Mouse (Mus musculus) urinary bladder, postnatal 4 days (tissue): ENCODE measurements around the gene Raet1e.
"Not testable (repeated sequence)": the region's sequence is repeated elsewhere in the genome, so short reads cannot be mapped to it uniquely, and the experiment has no call there.

Source experiments
- DNase-seq, 2 experiments: peaks; one replicate each; pipeline ENCODE4 v3.0.0; 2021 to 2022; ENCODE audit warnings: low spot score in 2 of 2

The Raet1e gene

GRCm38 (mm10) chr10:22361415-22362352, 203.3 kb downstream of the Raet1e start:
- DNase-seq, result not testable (repeated sequence)

DNA sequence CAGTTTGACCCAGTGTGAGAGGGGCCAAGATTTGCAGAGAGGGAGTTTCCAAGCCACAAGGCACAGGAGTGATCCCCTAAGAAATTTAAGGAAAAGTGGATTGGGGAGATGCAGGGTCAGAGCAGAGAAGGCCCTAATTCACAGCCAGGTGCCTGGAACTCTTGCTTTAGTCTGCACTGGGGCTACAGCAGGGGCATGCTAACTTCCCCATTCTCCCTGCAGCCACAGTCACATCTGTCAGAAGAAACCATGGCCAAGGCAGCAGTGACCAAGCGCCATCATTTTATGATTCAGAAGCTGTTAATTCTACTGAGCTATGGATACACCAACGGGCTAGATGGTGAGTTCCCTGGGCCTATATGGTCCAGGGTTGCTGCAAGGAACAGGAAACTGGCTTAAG, 204.1 kb downstream of the Raet1e start:
- DNase-seq, result not testable (repeated sequence)

DNA sequence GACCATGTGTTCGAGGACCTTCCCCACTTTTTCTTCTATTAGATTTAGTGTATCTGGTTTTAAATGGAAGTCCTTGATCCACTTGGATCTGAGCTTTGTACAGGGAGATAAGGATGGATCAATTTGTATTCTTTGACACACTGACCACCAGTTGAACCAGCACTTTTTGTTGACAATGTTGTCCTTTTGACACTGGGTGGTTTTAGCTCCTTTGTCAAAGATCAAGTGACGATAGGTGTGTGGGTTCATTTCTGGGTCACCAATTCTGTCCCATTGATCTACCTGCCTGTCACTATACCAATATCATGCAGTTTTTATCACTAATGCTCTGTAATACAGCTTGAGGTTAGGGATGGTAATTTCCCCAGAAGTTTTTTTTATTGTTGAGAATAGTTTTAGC, 206.5 kb downstream of the Raet1e start:
- not testable (repeated sequence) for DNase-seq

- DNase-seq, result not testable (repeated sequence)
Observed at GRCm38 (mm10) chr10:22381226-22381625, 222.9 kb downstream of the Raet1e start.

DNA sequence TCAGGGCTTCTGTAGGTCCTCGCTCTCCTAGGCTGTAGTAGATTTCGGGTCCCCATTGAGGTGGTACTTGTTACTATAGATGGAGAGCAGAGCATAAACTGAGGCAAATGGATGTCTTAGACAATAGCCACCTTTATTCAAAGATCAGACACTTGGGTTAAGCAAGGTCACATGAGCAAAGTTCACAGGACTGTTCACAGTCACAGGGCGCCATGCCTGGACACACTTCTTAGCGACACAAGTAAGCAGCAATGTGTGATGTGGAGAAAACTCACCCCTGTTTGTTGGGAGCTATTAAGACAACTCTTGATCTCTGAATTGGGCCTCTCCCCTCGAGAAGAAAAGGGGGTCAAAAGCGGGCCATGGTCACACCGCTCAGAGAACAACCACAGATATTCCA, 231.8 kb downstream of the Raet1e start:
- DNase-seq, result not testable (repeated sequence)

GRCm38 (mm10) chr10:22391616-22392015, 233.2 kb downstream of the Raet1e start:
- DNase-seq, result not testable (repeated sequence)

DNA sequence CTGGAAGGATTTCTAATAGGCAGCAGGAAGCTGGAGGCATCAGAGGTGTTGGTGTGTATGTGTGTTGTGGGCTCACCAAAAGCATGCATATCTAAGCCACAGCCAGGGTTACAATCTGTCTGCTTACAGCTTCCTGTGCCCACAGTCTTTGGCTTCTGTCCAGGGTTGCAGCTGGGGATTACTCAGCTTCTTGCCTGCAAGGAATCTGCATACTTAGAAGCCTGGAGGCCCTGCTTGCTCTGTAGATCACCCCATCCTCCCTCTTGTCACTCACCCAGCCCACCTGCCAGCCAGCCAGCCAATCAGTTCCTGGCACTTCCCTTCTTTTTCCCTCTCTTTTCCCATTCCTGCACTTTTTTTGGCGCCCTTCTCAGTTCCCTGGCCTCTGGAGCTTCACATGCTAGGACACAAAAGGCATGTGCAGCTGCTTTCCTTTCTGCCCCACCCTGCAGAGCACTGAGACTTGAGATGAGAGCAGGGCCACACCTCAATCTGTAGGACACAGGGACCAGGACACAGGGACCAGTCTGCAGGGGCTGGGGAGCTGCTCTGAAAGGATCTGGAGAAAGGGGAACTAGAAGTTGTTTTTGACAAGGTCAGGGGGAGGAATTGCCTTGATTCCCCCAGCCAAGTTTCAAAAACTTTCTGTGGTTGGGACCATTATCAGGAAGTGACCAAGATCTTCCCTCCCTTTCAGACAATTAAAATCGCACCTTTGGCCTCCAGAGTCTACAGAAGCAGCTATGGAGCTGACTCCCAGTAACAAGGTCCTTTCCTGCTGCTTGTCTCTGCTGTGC, 234.9 kb downstream of the Raet1e start:
- DNase-seq, result not testable (repeated sequence)

DNA sequence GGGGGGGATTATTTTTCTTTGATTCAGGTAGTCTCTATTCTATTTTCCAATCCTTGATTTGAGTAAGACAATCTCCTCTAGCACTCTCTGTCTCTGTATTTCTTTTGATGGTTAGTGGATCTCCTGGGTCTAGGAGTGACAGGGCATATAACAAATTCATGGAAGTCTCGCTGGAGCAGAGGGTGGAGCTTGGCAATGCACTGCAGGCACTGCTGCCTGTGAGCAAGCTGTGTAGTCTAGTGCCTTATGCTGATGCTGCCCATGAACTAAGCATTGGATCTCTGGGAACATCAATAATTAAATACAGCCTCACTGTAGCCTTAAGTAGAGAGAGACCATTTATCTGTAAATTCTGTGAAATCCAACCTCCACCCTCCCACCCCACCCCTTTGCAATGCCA, 238.3 kb downstream of the Raet1e start:
- DNase-seq, result not testable (repeated sequence)

DNA sequence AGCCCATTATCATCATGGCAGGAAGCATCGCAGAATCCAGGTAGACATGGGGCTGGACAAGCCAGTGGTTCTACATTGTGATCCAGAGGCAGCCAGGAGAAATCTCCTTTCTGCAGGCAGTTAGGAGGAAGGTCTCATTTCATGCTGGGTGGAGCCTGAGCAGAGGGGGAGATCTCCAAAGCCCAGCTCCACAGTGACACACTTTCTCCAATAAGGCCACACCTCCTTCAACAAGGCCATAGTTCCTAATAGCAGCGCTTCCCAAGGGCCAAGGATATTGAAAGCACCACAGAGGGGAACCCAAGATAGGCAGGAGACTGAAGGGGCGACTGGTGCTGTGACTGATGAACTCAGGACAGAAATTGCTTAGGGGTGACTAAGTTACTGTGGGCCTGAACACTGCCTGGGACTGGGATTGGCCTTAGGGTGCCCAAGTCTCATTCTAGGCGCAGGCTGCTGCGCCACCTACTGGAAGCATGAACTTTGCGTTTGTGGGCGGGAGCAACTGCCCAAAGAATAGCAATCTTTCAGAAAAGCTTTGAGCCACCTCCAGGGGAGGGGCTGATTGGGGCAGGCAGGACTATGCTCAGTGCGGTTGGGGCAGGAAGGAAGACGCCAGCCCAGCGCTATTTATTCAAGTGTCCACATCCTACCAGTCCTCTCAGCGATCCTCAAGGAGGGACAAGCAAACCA, 244.0 kb downstream of the Raet1e start:
- peak in 1 of 2 experiments; percentile 28 for DNase-seq

DNA sequence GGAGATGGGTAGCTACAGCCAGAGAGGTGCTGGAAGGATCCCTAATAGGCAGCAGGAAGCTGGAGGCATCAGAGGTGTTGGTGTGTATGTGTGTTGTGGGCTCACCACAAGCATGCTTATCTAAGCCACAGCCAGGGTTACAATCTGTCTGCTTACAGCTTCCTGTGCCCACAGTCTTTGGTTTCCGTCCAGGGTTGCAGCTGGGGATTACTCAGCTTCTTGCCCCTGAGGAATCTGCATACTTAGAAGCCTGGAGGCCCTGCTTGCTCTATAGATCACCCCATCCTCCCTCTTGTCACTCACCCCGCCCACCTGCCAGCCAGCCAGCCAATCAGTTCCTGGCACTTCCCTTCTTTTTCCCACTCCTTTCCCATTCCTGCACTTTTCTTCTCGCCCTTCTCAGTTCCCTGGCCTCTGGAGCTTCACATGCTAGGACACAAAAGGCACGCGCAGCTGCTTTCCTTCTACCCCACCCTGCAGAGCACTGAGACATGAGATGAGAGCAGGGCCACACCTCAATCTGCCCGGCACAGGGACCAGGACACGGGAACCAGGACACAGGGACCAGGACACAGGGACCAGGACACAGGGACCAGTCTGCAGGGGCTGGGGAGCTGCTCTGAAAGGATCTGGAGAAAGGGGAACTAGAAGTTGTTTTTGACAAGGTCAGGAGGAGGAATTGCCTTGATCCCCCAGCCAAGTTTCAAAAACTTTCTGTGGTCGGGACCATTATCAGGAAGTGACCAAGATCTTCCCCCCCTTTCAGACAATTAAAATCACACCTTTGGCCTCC, 255.5 kb downstream of the Raet1e start:
- DNase-seq, result not testable (repeated sequence)
